Mouse (Mus musculus) frontal cortex, adult 2 months (tissue): ENCODE measurements at regions not wholly inside any gene's neighbourhood (a gene's known extent, or its start where the extent isn't known, plus 50 kb on each side); places are given as distances from the start of the nearest gene placed in this dataset.

ENCODE experiments used
- DNase-seq, 2 experiments: peaks; one replicate each; pipeline ENCODE4 v3.0.0; 2022; ENCODE audit warnings: low spot score in 1 of 2; ENCODE audit errors: extremely low spot score in 1 of 2

GRCm38 (mm10) chr9:101559366-101559765 is 302.3 kb upstream of the 9630041A04Rik start:
- no peak for DNase-seq

GRCm38 (mm10) chr9:101555011-101555673 is 303.5 kb upstream of the Ppp2r3a start:
- no peak for DNase-seq

- no peak for DNase-seq
Observed at GRCm38 (mm10) chr9:101552789-101553188, 301.2 kb upstream of the Ppp2r3a start.

GRCm38 (mm10) chr9:101551256-101551655 is 299.7 kb upstream of the Ppp2r3a start:
- no peak for DNase-seq

- DNase-seq: no peak
Observed at GRCm38 (mm10) chr9:101546213-101546832, 294.7 kb upstream of the Ppp2r3a start.

DNA sequence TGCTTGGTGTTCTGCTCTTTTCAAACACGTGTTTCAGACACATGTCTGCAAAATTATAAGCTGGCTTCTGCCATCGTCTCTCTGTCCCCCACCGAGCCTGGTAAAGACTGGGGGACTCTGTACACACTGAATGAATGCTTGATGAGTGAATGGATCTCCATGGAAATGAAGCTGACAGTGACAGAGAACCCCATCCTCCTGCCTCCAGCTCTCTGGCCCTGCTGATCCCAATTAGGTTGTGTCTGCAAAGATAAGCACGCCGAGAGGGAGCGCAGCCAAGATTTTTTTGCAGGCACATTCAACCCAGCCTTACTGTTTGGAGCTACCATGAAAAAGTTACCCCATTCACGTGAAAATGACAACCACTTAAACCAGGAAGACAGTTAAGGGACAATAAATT is 266.5 kb upstream of the Ppp2r3a start:
- no peak for DNase-seq

DNA sequence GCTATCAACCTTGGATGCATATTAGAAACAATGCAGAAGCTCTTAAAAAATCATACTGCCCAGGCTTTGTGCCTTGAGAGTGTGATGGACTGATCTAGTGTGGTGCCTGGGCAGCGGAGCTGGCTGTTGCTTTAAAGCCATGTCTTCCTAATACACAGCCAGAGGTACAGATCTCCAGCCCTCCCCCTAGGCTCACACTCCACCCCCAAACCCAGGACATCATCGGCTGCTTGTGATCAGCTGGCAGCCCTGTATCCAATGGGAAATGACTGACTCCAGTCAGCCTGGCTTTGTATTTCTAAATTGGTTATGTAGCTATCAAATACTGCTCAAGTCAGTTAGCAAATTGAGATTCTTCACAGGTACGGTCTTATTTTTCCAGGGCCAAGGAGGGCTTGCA is 259.2 kb upstream of the Ppp2r3a start:
- DNase-seq: no peak

DNA sequence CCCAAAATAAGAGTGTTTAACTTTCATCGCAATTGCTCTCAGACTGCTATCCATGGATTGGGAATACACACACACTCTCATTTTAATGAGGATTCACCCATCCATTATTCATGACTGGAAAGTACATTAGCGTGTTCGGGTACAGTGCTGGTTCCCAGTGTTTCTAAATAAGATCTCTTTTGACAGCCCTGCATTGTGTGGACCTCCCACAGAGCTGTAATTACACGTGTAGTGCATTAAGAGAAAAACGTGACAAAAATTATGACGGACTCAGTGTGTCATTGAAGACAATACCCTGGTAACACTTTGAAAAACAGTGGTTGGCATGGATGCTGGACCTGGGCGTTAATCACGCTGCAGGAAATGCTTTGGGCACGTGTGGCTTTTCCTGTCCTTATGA is 257.6 kb upstream of the Ppp2r3a start:
- DNase-seq: no peak

DNA sequence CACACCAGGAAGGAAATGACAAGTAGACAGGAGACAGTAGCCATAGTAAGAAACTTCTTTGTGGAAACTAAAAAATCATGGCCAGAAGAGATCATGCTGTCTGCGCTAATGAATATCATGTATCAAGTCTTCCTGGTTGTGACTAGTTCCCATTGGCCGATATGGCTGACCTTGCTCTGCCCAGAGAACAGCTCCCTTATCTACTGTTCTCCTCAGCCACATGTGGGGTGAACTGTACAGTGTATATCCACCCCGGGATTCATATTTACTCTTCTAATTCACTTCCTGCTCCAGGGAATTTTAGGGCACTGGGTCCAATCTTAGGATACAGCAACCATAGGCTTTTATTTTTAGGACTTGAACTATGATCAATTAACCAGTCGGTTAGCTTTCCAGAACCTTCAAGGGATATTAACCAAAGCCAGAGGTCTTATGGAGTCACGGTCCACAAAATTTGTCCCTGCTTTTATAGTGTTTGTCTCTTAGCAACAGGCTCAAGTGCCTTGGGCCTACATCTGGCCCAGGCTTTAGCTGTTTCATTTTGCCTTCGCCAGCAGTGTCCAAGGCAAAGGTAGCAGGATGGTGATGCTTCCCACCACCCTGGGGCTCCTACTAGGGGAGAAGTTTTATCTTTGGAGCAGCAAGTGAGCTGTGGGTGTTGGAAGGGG is 255.6 kb upstream of the Ppp2r3a start:
- no peak for DNase-seq

DNA sequence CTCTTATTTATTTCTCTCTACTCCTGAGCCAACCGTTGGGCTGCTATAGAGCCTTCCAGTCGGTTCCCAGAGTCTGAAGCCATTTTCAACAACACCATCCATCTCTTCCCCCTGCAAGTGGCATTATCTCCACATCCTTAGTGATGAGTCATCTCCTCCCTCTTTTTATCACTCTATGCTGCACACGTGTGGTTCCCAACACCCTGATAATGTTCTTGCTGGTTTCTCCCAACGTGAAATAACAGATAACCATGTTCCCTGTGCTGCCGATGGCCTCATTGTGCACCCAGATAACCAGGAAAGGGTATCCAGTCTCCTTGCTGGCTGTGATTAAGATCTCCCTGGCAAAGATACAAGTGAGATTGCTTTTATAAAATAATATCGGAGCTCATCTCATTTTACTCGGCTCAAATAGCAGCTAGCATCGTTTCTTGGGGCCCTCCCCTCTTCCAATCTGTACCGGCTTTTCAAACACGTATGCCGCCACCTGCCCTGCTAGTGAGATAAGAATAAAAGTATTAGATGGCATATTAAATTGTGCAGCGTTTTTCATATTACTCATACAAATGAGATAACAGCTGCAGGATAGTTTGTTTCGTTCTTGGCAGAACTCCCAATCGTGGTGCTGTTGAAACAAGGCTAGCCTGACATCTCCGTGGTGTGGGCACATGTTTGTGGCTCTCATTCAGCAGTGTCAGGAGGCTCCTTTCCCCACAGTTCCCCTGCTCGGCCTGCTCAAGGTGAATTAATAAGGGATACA is 250.3 kb upstream of the Ppp2r3a start:
- peak; percentile 8 to 36 for DNase-seq

GRCm38 (mm10) chr9:101501036-101501435 is 249.4 kb upstream of the Ppp2r3a start:
- no peak for DNase-seq

DNA sequence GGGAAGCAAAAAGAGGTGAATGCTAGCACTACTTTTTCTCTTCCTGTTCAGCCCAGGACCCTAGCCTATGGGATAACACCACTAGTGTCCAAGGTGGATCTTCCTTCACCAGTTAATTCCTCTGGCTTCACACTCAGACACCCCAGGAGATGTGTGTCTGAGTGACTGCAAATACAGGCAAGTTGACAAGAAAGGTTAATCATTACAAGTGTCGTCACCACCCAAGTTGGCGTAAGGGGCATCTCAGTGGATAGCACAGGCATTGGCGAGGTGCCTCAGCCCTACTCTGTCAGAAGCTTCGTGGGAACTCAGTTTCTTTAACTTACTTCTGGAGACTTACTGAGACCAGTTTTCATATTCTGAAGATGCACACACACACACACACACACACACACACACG is 247.1 kb upstream of the Ppp2r3a start:
- no peak for DNase-seq

DNA sequence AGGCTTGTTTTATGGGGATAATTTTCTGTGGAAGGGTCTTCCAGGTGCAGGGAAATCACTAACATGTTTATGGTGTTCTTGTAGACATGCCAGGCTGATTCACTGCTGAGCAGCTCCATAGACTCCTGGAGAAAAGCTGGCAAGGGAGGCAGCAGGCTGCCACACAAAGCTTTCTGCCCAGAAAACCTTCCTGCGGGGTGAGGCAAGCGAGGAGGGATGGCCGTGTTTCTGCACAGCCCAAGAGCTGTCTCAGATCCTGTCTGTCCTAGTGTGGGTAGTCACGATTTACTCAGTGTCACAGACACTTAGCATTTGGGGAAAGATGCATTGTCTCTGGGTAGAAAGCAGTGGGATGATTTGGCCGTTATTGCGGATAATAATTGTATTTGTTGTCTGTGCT is 244.2 kb upstream of the Ppp2r3a start:
- DNase-seq: peak; percentile 1 to 30

DNA sequence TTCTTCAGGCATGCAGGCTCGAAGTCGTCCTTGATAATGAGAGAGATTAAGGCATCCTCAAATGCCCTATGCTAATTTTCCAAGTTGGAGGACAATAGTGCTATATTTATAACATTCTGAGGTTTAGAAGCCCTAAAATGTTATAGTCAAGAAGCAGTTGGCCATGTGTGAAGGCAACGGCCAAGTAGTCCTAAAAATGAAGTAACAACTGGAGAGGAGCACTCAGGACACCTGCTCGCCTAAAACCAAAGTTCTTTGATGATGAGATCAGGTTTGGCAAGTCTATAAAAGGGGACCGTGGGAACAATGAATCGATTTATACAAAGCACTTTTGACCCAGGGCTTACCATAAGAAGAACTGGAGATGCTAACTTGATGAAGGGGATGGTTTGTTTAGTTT is 237.4 kb upstream of the Ppp2r3a start:
- no peak for DNase-seq

DNA sequence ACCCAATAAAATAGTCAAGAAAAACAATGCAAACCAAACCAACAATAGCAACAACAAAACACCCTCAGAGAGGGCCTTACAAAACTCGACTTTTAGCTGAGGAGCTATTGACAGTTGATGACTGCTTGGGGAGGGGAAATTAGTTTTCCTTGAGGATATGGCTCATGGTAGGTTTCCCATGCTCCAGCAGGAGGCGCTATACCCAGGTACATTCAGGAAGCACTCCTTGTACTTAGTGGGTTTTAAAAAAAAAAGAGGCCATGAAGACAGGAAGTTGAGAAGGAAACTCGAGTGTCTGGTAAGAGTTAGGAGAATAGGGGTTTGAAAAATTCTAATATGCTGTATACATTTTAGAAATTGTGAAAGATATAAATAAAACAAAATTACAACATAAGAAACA is 224.6 kb upstream of the Ppp2r3a start:
- DNase-seq: no peak

DNA sequence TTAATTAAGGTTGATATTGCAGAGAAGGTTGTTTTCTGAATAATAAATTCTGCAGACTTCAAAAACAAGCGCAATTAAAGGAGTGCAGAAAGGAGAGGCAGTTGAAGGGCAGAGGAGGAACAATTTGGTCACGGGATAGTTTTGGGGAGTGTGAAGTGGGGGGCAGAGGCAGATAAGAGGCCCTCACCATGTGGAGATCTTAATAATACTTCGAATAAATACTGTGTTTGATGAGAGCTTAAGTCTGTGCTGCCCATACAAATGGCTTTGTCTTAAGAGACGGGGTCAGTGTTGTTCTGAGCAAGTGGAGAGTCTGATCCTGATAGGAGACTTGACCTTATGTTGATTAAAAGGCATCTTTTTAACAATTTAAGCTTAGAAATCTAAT is 221.5 kb upstream of the Ppp2r3a start:
- DNase-seq: no peak

DNA sequence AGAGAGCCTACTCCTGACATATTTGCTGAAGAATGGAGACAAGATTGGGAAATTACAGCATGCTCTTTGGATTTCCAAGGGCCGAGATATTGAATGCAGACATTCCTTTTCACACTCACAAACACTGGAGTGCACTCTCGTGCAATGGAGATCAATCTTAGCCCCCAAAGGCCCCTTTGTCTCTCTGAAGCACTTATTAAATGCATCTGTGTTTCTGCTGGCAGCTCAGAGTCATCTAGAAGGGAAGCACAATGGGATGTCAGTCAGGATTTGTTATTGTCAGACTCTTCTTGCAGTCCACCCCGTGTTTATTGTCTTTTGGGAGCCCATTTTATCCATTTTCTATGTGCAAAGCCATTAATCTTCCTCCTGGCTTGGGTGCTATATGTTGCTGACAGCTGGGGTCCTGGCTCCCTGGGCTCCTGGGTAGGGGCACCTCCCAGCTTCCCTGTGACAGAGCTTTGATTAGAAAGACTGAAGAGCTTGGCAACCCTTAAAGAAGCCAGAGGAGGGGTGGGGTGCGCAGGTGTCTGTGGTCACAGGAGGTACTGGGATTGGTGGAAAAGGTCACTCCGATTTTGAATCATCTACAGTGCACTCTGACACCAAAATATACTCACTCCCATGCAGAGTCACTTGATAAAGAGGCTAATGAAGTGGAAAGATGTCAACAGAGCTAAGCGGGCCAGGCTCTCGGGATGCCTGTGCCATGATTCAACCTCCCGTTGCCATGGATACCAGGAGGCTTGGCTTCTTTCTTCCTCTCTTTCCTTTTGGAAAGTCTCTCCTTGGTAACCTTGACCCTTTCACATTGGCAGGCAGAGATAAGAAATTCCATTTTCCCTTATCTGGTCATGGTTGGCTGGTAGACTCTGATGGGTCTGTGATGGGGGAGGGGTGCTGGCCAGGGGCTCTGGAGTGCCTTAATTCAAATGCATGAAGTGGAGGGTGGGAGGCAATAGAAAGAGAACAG is 220.8 kb upstream of the Ppp2r3a start:
- DNase-seq: peak in 1 of 2 experiments; percentile 55

DNA sequence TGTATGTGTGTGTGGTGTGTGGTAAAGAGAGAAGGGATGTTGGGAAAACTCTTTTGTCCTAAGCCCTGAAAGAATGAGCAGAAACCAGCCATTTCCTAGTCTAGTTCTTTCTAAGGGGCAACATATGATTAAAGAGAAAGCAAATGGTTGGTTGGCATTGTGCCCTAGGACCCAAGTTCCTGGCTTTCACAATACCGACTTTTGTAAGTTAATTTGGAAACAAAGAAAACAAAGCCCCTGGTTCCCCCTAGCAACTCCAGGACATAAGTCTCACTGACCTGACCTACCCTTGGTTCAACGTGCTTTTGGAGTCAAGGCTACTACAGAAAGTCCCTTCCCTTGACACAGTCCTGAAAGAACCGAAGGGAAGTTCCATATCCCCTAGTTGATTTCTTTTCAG is 220.1 kb upstream of the Ppp2r3a start:
- no peak for DNase-seq

GRCm38 (mm10) chr9:101469756-101470155 is 218.2 kb upstream of the Ppp2r3a start:
- DNase-seq: no peak

- no peak for DNase-seq
Observed at GRCm38 (mm10) chr9:101464727-101465427, 213.3 kb upstream of the Ppp2r3a start.
